Mouse (Mus musculus): ENCODE results near the gene Gm42878. TPM values are rescaled to one million over a fixed set of nuclear protein-coding genes. Genes with fewer than 3 reads are reported as not detected.
A peak's percentile ranks its signal among the peaks of the same experiment; 100 is the strongest.

Gene Gm42878
- total and polyA plus RNA-seq, 2 experiments: 0.09 TPM; not detected in 1

GRCm38 (mm10) chr5:121500719-121501118, 44.6 kb downstream of the Gm42878 start:
- Histone ChIP-seq H3K27me3 (ENCODE audit: control insufficient read depth, insufficient read depth, low read length) (no peaks in the 10 kb centered on the region), H3K9ac (ENCODE audit: low read depth, low read length) (no peak overlapping the region), H3K4me1 (ENCODE audit: control insufficient read depth, insufficient read depth, low read length) (no peaks in the 10 kb centered on the region), H3K79me2 (ENCODE audit: control insufficient read depth, insufficient read depth, low read length) (no peaks in the 10 kb centered on the region), H3K27ac (replicated peaks; ENCODE audit: insufficient read depth, low read depth, low read length) (no peak overlapping the region), H3K4me3 (ENCODE audit: insufficient read depth, low read depth, low read length) (no peak overlapping the region), H3K36me3 (ENCODE audit: control insufficient read depth, insufficient read depth, low read length) (no peaks in the 10 kb centered on the region)
- DNase-seq (ENCODE audit: extremely low read depth, low read depth, low spot score): no peak
- whole genome bisulfite sequencing: 47% methylated on average over 7 of the region's 7 CpGs
- TF ChIP-seq CTCF (IDR thresholded peaks at IDR 0.05; ENCODE audit: low read depth, low read length) (no peak), POLR2A (IDR thresholded peaks at IDR 0.05; ENCODE audit: extremely low read depth, insufficient read depth, low read length) (no peak)

- no peak for TF ChIP-seq CTCF (IDR thresholded peaks at IDR 0.05; ENCODE audit: low read depth, low read length)
- no peak for TF ChIP-seq POLR2A (IDR thresholded peaks at IDR 0.05; ENCODE audit: extremely low read depth, insufficient read depth, low read length)
- no peak for DNase-seq (ENCODE audit: extremely low read depth, low read depth, low spot score)
- H3K79me2 ChIP-seq (ENCODE audit: control insufficient read depth, insufficient read depth, low read length): no peaks in the 10 kb centered on the region
- no peak overlapping the region for H3K4me3 ChIP-seq (ENCODE audit: insufficient read depth, low read depth, low read length)
- H3K4me1 ChIP-seq (ENCODE audit: control insufficient read depth, insufficient read depth, low read length): no peaks in the 10 kb centered on the region
- no peak overlapping the region for H3K9ac ChIP-seq (ENCODE audit: low read depth, low read length)
- no peaks in the 10 kb centered on the region for H3K27me3 ChIP-seq (ENCODE audit: control insufficient read depth, insufficient read depth, low read length)
- no peaks in the 10 kb centered on the region for H3K36me3 ChIP-seq (ENCODE audit: control insufficient read depth, insufficient read depth, low read length)
- no peak overlapping the region for H3K27ac ChIP-seq (replicated peaks; ENCODE audit: insufficient read depth, low read depth, low read length)
- WGBS: 74% methylated on average over 8 of the region's 8 CpGs
These were observed 52.0 kb downstream of the Gm42878 start for GRCm38 (mm10) chr5:121493305-121493704.

GRCm38 (mm10) chr5:121484801-121485200, 60.5 kb downstream of the Gm42878 start:
- no peaks in the 10 kb centered on the region for H3K27me3 ChIP-seq (ENCODE audit: control insufficient read depth, insufficient read depth, low read length)
- H3K36me3 ChIP-seq (ENCODE audit: control insufficient read depth, insufficient read depth, low read length): no peaks in the 10 kb centered on the region
- H3K4me1 ChIP-seq (ENCODE audit: control insufficient read depth, insufficient read depth, low read length): no peaks in the 10 kb centered on the region
- peak; percentile 8 for DNase-seq (ENCODE audit: extremely low read depth, low read depth, low spot score)
- TF ChIP-seq CTCF (IDR thresholded peaks at IDR 0.05; ENCODE audit: low read depth, low read length) (no peak), POLR2A (IDR thresholded peaks at IDR 0.05; ENCODE audit: extremely low read depth, insufficient read depth, low read length) (no peak)
- H3K4me3 ChIP-seq (ENCODE audit: insufficient read depth, low read depth, low read length): no peak overlapping the region
- H3K27ac ChIP-seq (replicated peaks; ENCODE audit: insufficient read depth, low read depth, low read length): no peak overlapping the region
- H3K79me2 ChIP-seq (ENCODE audit: control insufficient read depth, insufficient read depth, low read length): no peaks in the 10 kb centered on the region
- WGBS: 30% methylated on average over 5 of the region's 5 CpGs
- no peak overlapping the region for H3K9ac ChIP-seq (ENCODE audit: low read depth, low read length)

- no peaks in the 10 kb centered on the region for H3K36me3 ChIP-seq (ENCODE audit: control insufficient read depth, insufficient read depth, low read length)
- no peaks in the 10 kb centered on the region for H3K27me3 ChIP-seq (ENCODE audit: control insufficient read depth, insufficient read depth, low read length)
- H3K4me3 ChIP-seq (ENCODE audit: insufficient read depth, low read depth, low read length): no peak overlapping the region
- no peak overlapping the region for H3K27ac ChIP-seq (replicated peaks; ENCODE audit: insufficient read depth, low read depth, low read length)
- no peaks in the 10 kb centered on the region for H3K79me2 ChIP-seq (ENCODE audit: control insufficient read depth, insufficient read depth, low read length)
- DNase-seq (ENCODE audit: extremely low read depth, low read depth, low spot score): peak; percentile 61
- TF ChIP-seq POLR2A (IDR thresholded peaks at IDR 0.05; ENCODE audit: extremely low read depth, insufficient read depth, low read length) (no peak), CTCF (IDR thresholded peaks at IDR 0.05; ENCODE audit: low read depth, low read length) (peak; percentile 31)
- no peaks in the 10 kb centered on the region for H3K4me1 ChIP-seq (ENCODE audit: control insufficient read depth, insufficient read depth, low read length)
- H3K9ac ChIP-seq (ENCODE audit: low read depth, low read length): no peak overlapping the region
- WGBS: 35% methylated on average over 3 of the region's 3 CpGs
These were observed 67.6 kb downstream of the Gm42878 start for GRCm38 (mm10) chr5:121477680-121478079.

- H3K27ac ChIP-seq (replicated peaks; ENCODE audit: insufficient read depth, low read depth, low read length): no peak overlapping the region
- WGBS: 89% methylated on average over 1 of the region's 1 CpGs
- H3K4me1 ChIP-seq (ENCODE audit: control insufficient read depth, insufficient read depth, low read length): no peaks in the 10 kb centered on the region
These were observed 69.2 kb downstream of the Gm42878 start for GRCm38 (mm10) chr5:121476040-121476439.

GRCm38 (mm10) chr5:121474610-121475009, 70.7 kb downstream of the Gm42878 start:
- Histone ChIP-seq H3K36me3 (ENCODE audit: control insufficient read depth, insufficient read depth, low read length) (no peaks in the 10 kb centered on the region), H3K4me3 (ENCODE audit: insufficient read depth, low read depth, low read length) (no peak overlapping the region), H3K79me2 (ENCODE audit: control insufficient read depth, insufficient read depth, low read length) (no peaks in the 10 kb centered on the region), H3K27ac (replicated peaks; ENCODE audit: insufficient read depth, low read depth, low read length) (no peak overlapping the region), H3K4me1 (ENCODE audit: control insufficient read depth, insufficient read depth, low read length) (no peaks in the 10 kb centered on the region), H3K9ac (ENCODE audit: low read depth, low read length) (no peak overlapping the region), H3K27me3 (ENCODE audit: control insufficient read depth, insufficient read depth, low read length) (no peaks in the 10 kb centered on the region)
- TF ChIP-seq CTCF (IDR thresholded peaks at IDR 0.05; ENCODE audit: low read depth, low read length) (no peak), POLR2A (IDR thresholded peaks at IDR 0.05; ENCODE audit: extremely low read depth, insufficient read depth, low read length) (no peak)
- 73% methylated on average over 7 of the region's 7 CpGs for WGBS
- no peak for DNase-seq (ENCODE audit: extremely low read depth, low read depth, low spot score)

More at GRCm38 (mm10) chr5:121476040-121476439, 69.2 kb downstream of the Gm42878 start:
- Histone ChIP-seq H3K4me3 (ENCODE audit: insufficient read depth, low read depth, low read length) (no peak overlapping the region), H3K36me3 (ENCODE audit: control insufficient read depth, insufficient read depth, low read length) (no peaks in the 10 kb centered on the region), H3K9ac (ENCODE audit: low read depth, low read length) (no peak overlapping the region), H3K79me2 (ENCODE audit: control insufficient read depth, insufficient read depth, low read length) (no peaks in the 10 kb centered on the region), H3K27me3 (ENCODE audit: control insufficient read depth, insufficient read depth, low read length) (no peaks in the 10 kb centered on the region)
- TF ChIP-seq POLR2A (IDR thresholded peaks at IDR 0.05; ENCODE audit: extremely low read depth, insufficient read depth, low read length) (no peak), CTCF (IDR thresholded peaks at IDR 0.05; ENCODE audit: low read depth, low read length) (no peak)
- no peak for DNase-seq (ENCODE audit: extremely low read depth, low read depth, low spot score)
